Mouse (Mus musculus) erythroblast, embryonic 14.5 days (primary cell): ENCODE measurements around the gene Eya2. TPM values are rescaled to one million over a fixed set of nuclear protein-coding genes. Genes with fewer than 3 reads are reported as not detected.

Experiments used
- H3K27me3 ChIP-seq: 2 replicates; pipeline ENCODE4 v1.6.1; 2012; ENCODE audit warnings: inconsistent platforms; ENCODE audit not compliant: control insufficient read depth
- H3K36me3 ChIP-seq: 2 replicates; pipeline ENCODE4 v1.6.1; 2012; ENCODE audit warnings: mild to moderate bottlenecking, inconsistent platforms; ENCODE audit not compliant: control insufficient read depth
- H3K4me1 ChIP-seq: 2 replicates; pipeline ENCODE4 v1.6.1; 2012; ENCODE audit warnings: inconsistent platforms; ENCODE audit not compliant: control insufficient read depth
- H3K4me3 ChIP-seq: replicated peaks from 2 replicates; pipeline ENCODE3; 2012; ENCODE audit warnings: moderate library complexity, mild to moderate bottlenecking, inconsistent platforms
- H3K9me3 ChIP-seq: 2 replicates; pipeline ENCODE4 v1.6.1; 2012; ENCODE audit warnings: low read length, inconsistent platforms, mixed read lengths; ENCODE audit not compliant: control insufficient read depth
- GATA1 ChIP-seq: IDR thresholded peaks from 2 replicates; pipeline ENCODE4 v1.6.1; 2012; ENCODE audit warnings: low read length, inconsistent platforms, mixed read lengths
- TAL1 ChIP-seq: IDR thresholded peaks from 3 replicates; pipeline ENCODE4 v1.6.1; 2012; ENCODE audit warnings: low read length, inconsistent platforms, mixed read lengths
- polyA plus RNA-seq: library from polyadenylated mRNA; stranded (reverse); fragments of >175 nt; gene quantifications from 2 replicates; pipeline ENCODE4 v1.2.3, GENCODE M21; 2012

Gene Eya2
- polyA plus RNA-seq, 1 experiment: not detected

GRCm38 (mm10) chr2:165561861-165562260 lies 33.0 kb upstream of the Eya2 start:
- no peak for TF ChIP-seq TAL1
- no peak for TF ChIP-seq GATA1
- Histone ChIP-seq H3K27me3 (peaks cover 25% of the 10 kb centered on the region), H3K4me1 (no peaks in the 10 kb centered on the region), H3K9me3 (no peaks in the 10 kb centered on the region), H3K36me3 (no peaks in the 10 kb centered on the region), H3K4me3 (no peak overlapping the region)

DNA sequence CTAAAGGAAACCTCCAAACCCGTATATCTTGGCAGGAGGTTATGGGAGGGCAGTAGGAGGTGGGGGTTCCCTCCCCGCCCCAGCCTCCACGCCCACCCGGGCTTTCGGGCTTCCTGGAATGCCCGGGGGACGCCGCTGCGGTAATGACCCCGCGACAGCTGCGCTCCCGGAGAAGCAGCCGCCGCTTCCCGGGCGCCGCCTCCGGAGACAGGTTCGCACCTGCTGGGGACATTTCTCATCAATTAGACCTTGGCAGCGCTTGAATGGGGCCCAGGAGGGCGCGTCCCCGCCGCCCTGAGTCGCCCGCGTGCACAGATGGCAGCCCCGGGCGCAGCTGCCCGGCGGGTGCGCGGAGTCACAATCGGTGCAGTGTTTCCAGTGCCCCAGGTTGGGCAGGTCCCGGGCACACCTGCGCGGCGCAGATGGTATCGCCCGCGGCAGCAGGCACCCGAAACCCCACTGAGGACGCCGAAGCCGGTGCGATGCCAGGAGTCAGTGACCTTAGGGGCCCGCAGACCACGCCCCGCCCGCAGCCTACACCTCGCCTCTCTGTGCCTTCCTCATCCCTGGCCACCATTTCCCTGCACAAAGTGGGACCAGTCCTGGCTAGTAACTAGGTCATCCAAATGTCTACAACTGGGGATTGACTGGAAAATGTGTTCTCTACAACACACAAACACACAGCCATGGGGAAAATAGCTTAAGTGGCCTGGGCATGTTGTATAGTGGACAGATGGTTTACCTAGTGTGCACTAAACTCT lies 31.4 kb upstream of the Eya2 start:
- no peaks in the 10 kb centered on the region for H3K4me1 ChIP-seq
- H3K4me3 ChIP-seq: no peak overlapping the region
- no peaks in the 10 kb centered on the region for H3K36me3 ChIP-seq
- H3K27me3 ChIP-seq: peaks cover 25% of the 10 kb centered on the region
- H3K9me3 ChIP-seq: no peaks in the 10 kb centered on the region
- no peak for TF ChIP-seq TAL1
- TF ChIP-seq GATA1: no peak

DNA sequence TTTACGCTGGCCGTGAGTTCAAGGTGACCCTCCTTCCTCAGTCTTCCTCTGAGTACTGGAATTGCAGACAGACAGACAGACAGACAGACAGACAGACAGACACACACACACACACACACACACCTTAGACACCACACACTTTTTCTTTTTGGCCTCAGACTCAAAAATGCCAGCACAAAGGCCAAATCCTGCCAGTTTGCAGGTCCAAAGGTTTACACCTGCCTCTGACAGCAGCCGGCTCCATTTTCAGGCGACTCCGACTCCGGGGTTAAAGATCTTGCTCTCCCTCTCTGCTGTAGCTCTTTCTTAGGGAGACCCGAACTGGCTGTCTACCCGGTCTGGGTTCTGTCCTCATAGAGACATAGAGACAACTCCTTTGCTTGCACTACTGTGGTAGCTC lies 30.7 kb upstream of the Eya2 start:
- no peaks in the 10 kb centered on the region for H3K9me3 ChIP-seq
- H3K36me3 ChIP-seq: no peaks in the 10 kb centered on the region
- no peak for TF ChIP-seq TAL1
- no peak for TF ChIP-seq GATA1
- peaks cover 25% of the 10 kb centered on the region for H3K27me3 ChIP-seq
- no peaks in the 10 kb centered on the region for H3K4me1 ChIP-seq
- H3K4me3 ChIP-seq: no peak overlapping the region

DNA sequence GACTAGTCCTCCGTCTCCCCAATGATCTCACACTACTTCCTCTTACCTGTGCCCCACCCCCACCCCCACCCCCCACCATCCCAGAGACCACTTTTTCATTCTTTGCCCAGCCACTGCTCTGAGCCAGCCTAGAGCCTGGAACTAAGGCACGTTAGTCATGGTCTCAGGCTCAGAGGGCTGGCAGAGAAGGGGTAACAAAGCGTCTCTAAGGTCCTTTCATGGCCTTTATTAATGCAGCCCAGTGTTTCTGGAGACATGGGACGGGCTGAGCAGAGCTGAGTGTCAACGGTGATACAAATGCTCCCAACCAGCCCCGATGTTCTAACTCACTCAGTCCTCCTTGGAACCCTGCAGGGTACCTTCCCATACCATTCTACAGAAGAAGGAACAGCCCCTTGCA lies 30.2 kb upstream of the Eya2 start:
- Histone ChIP-seq H3K4me1 (no peaks in the 10 kb centered on the region), H3K36me3 (no peaks in the 10 kb centered on the region), H3K9me3 (no peaks in the 10 kb centered on the region), H3K27me3 (peaks cover 25% of the 10 kb centered on the region), H3K4me3 (no peak overlapping the region)
- TF ChIP-seq GATA1 (no peak), TAL1 (no peak)

- no peak for TF ChIP-seq GATA1
- no peak for TF ChIP-seq TAL1
- Histone ChIP-seq H3K4me3 (no peak overlapping the region), H3K27me3 (peaks cover 24% of the 10 kb centered on the region), H3K4me1 (no peaks in the 10 kb centered on the region), H3K36me3 (no peaks in the 10 kb centered on the region), H3K9me3 (no peaks in the 10 kb centered on the region)
Observed at GRCm38 (mm10) chr2:165566898-165567297, 27.9 kb upstream of the Eya2 start.

DNA sequence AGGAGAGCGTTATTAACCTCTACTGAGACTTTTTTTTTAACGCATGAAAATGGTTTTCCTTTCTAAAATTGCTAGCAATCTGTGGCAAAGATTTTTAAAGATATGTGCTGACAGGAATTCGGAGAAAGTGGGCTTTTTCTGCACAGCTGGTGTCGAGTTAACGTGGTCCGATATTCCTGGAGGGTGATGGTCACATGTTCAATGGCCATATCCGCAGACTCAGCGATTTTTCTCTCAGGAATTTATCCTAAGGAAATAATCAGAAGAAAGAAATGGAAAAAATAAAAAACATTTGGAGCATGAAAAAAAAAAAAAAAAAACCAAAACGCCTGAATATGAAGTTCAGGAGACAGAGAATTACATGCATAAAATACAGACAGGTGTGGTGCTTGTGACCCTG lies 27.0 kb upstream of the Eya2 start:
- no peaks in the 10 kb centered on the region for H3K36me3 ChIP-seq
- H3K27me3 ChIP-seq: peaks cover 18% of the 10 kb centered on the region
- H3K4me3 ChIP-seq: no peak overlapping the region
- H3K4me1 ChIP-seq: no peaks in the 10 kb centered on the region
- no peaks in the 10 kb centered on the region for H3K9me3 ChIP-seq
- no peak for TF ChIP-seq GATA1
- no peak for TF ChIP-seq TAL1

GRCm38 (mm10) chr2:165568911-165569310 lies 25.9 kb upstream of the Eya2 start:
- Histone ChIP-seq H3K9me3 (no peaks in the 10 kb centered on the region), H3K27me3 (peaks cover 8% of the 10 kb centered on the region)
- TF ChIP-seq GATA1 (no peak), TAL1 (no peak)

GRCm38 (mm10) chr2:165571216-165571778 lies 23.5 kb upstream of the Eya2 start:
- Histone ChIP-seq H3K4me3 (no peak overlapping the region), H3K36me3 (no peaks in the 10 kb centered on the region), H3K27me3 (no peaks in the 10 kb centered on the region), H3K9me3 (no peaks in the 10 kb centered on the region), H3K4me1 (no peaks in the 10 kb centered on the region)
- no peak for TF ChIP-seq TAL1
- TF ChIP-seq GATA1: no peak

More at GRCm38 (mm10) chr2:165568911-165569310, 25.9 kb upstream of the Eya2 start:
- Histone ChIP-seq H3K4me3 (no peak overlapping the region), H3K36me3 (no peaks in the 10 kb centered on the region), H3K4me1 (no peaks in the 10 kb centered on the region)

DNA sequence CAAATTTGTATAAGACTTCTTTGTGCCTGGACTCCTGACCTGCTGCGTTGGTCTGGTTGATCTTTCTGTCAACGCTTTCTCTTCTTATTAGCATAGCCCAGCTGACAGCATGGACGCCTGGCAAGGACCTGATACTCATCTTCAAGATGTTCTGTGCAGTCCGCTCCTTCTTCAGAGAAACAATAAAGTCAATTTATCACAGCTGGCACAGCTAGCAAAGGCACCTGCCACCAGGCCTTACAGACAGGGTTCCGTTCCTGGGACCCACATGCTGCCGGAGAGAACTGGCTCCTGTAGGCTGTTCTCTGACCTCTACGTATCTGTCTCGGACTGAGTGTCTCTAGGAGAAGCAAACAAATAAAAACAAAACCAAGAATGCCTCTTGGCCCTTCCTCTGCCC lies 11.8 kb upstream of the Eya2 start:
- Histone ChIP-seq H3K27me3 (no peaks in the 10 kb centered on the region), H3K36me3 (no peaks in the 10 kb centered on the region), H3K4me1 (peaks cover 2% of the 10 kb centered on the region), H3K9me3 (peaks cover 3% of the 10 kb centered on the region; the same call in 1 of the 2 replicates), H3K4me3 (no peak overlapping the region)
- TF ChIP-seq TAL1 (no peak), GATA1 (no peak)

- no peaks in the 10 kb centered on the region for H3K36me3 ChIP-seq
- no peak overlapping the region for H3K4me3 ChIP-seq
- H3K27me3 ChIP-seq: no peaks in the 10 kb centered on the region
- TF ChIP-seq GATA1: no peak
- TF ChIP-seq TAL1: no peak
- H3K4me1 ChIP-seq: peaks cover 2% of the 10 kb centered on the region
- H3K9me3 ChIP-seq: peaks cover 3% of the 10 kb centered on the region; the same call in 1 of the 2 replicates
Observed at GRCm38 (mm10) chr2:165583518-165583917, 11.3 kb upstream of the Eya2 start.
